Mouse (Mus musculus): Measurements from ENCODE around the gene Naa38.

Gene Naa38

DNA sequence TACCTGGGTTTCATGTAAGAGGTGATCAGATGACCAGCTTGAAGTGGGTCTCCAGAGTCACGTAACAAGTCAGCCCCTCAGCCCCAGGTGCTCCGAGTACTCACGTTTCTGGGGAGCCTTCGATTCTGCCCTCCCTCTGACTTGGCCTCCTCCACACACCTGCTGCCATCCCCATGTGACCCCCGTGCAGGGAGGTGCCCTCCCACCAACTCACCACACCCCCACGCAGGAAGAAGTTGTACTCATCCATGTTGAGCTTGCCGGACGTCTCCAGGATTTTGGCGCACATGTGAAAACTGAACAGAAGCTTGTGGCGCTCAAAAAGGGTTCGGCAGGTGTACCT lies 37.3 kb downstream of the Naa38 start:
- DNase-seq (ENCODE audit: low read depth, low spot score) = no peak

DNA sequence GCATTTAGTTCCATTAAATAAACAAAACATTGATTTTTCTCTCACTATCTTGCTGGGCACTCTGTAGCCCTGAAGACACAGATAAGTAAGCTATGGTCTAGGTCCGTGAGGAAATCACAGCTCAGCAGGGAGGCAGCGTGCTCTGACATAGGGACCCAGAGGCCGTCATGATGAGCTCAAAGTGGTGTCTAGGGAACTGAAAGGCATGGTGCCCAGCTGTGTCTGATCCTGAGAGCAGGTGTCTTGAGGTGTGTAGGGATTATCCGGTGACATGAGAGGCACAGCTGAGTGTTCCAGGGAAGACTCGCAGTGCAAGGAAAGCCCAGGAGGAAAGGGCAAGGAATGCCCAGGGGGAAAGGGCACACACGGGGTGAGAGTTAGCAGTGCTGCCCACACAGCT lies 37.9 kb downstream of the Naa38 start:
- no peak for DNase-seq (ENCODE audit: low read depth, low spot score)

DNA sequence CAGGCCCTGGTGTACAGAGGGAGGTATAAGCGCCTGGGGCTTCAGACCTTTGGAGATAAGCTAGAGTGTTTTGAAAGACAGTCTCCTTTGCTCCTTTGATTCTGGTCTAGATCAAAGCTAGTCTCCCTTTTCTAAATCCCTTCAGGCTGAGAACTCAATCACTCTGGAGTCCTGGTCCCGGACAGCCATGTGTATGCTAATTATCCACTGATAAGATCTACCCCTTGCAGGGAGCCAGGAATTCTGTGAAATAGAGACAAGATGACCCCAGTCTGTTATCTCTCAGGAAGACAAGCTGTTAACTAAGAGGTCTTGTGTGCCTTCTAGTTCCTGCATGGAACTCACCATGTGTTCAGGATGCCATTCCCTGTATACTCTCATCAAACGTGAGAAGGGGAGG lies 42.0 kb downstream of the Naa38 start:
- DNase-seq (ENCODE audit: low read depth, low spot score) = no peak

DNA sequence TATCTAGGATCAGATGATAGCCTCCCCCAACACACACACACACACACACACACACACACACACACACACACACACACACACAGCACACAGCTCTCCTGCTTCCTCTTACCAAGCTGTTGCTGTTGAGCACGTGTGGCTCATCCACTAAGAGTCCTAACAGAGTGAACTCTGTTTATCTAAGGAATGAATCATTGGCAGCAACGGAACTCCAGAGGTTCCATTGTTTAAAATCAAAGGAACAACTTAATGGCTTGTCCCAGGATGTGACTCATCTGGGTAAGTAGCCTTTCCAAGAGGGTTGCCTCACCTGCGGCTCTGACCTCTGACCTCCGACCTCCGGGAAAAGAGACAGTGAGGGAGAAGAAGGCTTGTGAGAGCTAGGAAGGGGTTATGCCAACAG lies 48.0 kb downstream of the Naa38 start:
- no peak for DNase-seq (ENCODE audit: low read depth, low spot score)
